Mouse (Mus musculus) midbrain, embryonic 12.5 days (tissue): ENCODE measurements around the gene Rhob. TPM values are rescaled to one million over a fixed set of nuclear protein-coding genes. Genes with fewer than 3 reads are reported as not detected.
A peak's percentile ranks its signal among the peaks of the same experiment; 100 is the strongest.

Experiments
- ATAC-seq: fragments of 200-750 bp; cut with Nextera tagmentation; 2 replicates; pipeline ENCODE4 v1.8.0; 2017; ENCODE audit warnings: low read depth, moderate TSS enrichment, moderate library complexity; ENCODE audit not compliant: low FRiP score
- H3K27ac ChIP-seq: fragments of 300-500 bp; sonication (generic); replicated peaks from 2 replicates; pipeline ENCODE4 v1.5.1; 2016; ENCODE audit warnings: mild to moderate bottlenecking
- H3K27me3 ChIP-seq: fragments of 300-500 bp; sonication (generic); 2 replicates; pipeline ENCODE4 v1.6.1; 2016; ENCODE audit warnings: mild to moderate bottlenecking
- H3K36me3 ChIP-seq: fragments of 300-500 bp; sonication (generic); 2 replicates; pipeline ENCODE4 v1.6.1; 2016
- H3K4me1 ChIP-seq: fragments of 300-500 bp; sonication (generic); 2 replicates; pipeline ENCODE4 v1.6.1; 2016
- H3K4me2 ChIP-seq: fragments of 300-500 bp; sonication (generic); replicated peaks from 2 replicates; pipeline ENCODE4 v1.6.1; 2016; ENCODE audit warnings: mild to moderate bottlenecking, moderate library complexity
- H3K4me3 ChIP-seq: fragments of 300-500 bp; sonication (generic); 2 replicates; pipeline ENCODE4 v1.5.1; 2016; ENCODE audit warnings: mild to moderate bottlenecking
- H3K9ac ChIP-seq: fragments of 300-500 bp; sonication (generic); replicated peaks from 2 replicates; pipeline ENCODE4 v1.6.1; 2016; ENCODE audit warnings: mild to moderate bottlenecking, moderate library complexity
- H3K9me3 ChIP-seq: fragments of 300-500 bp; sonication (generic); 2 replicates; pipeline ENCODE4 v1.6.1; 2016; ENCODE audit warnings: mild to moderate bottlenecking
- WGBS: fragments of 180-500 bp; shearing (Covaris S2); methylation state at CpG from one replicate; pipeline ENCODE4 v1.1.7; 2016; 5-methylcytosine and 5-hydroxymethylcytosine counted together
- polyA plus RNA-seq: library from polyadenylated mRNA; unstranded; fragments of >200 nt; fragmentation: Nextera tagmentation; extraction: Ambion mirVana; gene quantifications from 2 replicates; pipeline ENCODE4 v1.2.1, GENCODE M21; 2016

Gene Rhob
- polyA plus RNA-seq, 1 experiment from 2014 or later, result 72.0 TPM

DNA sequence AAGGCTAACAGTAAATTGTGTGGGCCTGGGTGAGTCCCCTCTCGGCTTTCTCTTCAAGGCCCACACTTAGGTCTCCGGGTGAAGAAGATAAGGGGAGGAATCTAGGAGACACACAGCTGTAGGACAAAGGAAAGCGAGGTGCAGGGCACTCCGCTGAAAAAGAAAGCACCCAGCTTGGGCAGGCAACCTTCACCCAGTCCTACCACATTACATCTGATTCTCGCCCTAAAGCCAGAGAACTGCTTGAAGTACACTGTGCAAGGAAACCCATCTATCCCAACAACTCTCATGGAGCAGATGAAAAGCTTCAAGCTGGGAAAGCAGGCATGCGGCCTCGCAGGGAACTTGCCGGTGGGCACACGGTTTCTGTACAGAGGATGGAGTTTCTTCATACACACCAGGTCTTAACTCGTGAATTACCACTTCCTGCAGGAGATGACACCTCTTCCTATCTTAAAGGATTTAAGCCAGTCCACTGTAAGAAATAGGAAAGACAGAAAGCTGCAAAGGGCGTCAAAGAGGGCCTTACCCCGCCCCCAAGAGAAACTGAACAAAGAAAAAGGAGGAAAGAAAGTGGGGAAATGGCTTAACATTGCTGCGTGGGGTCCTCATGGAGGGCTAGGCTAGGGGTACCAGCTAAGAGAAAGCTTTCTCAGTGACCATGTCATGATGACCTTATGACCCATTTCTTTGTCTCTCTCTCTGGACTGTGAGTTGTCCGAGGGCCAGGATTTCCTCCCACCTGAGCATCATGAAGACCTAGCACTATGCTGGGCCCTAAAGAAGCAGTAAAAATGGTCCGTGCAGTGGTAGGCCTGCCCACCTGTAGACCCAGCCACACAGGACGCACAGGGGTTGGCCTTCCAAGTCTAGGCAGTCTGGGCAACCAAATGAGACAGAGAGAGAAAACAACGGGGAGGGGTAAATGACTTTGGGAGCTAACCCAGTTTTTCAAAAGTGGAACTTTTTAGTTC is 1.1 kb upstream of the Rhob start:
- no peak for ATAC-seq
- Histone ChIP-seq H3K27ac (peak overlapping the region; percentile 100), H3K36me3 (no peaks in the 10 kb centered on the region), H3K4me3 (peak overlapping the region; percentile 87), H3K9ac (peak overlapping the region; percentile 98), H3K4me1 (peaks cover 37% of the 10 kb centered on the region), H3K27me3 (no peaks in the 10 kb centered on the region), H3K9me3 (no peaks in the 10 kb centered on the region), H3K4me2 (peak overlapping the region; percentile 74)
- 50% methylated on average over 17 of the region's 17 CpGs for WGBS

DNA sequence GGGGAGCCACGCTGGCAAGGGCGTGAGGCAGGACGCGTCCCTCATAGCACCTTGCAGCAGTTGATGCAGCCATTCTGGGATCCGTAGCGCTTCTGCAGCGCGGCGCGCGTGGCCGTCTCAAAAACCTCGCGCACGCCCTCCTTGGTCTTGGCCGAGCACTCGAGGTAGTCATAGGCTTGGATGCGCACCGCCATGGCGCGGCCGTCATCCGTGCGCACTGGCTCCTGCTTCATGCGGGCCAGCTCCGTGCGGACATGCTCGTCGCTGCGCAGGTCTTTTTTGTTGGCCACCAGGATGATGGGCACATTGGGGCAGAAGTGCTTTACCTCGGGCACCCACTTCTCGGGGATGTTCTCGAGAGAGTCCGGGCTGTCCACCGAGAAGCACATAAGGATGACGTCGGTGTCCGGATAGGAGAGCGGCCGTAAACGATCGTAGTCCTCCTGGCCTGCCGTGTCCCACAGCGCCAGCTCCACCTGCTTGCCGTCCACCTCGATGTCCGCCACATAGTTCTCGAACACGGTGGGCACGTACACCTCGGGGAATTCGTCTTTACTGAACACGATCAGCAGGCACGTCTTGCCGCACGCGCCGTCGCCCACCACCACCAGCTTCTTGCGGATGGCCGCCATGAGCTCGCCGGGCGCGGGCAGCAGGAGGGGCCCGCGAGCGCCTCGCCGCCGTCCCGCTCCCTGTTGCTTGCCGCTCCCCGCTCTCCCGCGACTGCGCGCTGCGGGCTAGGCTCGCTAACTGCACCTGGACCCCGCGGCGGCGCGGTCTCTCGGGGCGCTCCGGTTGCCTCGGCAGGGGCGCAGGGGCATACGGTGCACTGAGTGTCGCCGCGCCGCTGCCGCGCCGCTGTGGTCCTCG is 573 bp downstream of the Rhob start:
- H3K4me3 ChIP-seq, result peak overlapping the region; percentile 87
- peak overlapping the region; percentile 98 for H3K9ac ChIP-seq
- no peaks in the 10 kb centered on the region for H3K27me3 ChIP-seq
- peak overlapping the region; percentile 74 for H3K4me2 ChIP-seq
- no peaks in the 10 kb centered on the region for H3K9me3 ChIP-seq
- peak overlapping the region; percentile 100 for H3K27ac ChIP-seq
- H3K4me1 ChIP-seq, result peaks cover 39% of the 10 kb centered on the region
- peak; percentile 72 for ATAC-seq
- under 1% methylated on average over 99 of the region's 99 CpGs for WGBS
- no peaks in the 10 kb centered on the region for H3K36me3 ChIP-seq

DNA sequence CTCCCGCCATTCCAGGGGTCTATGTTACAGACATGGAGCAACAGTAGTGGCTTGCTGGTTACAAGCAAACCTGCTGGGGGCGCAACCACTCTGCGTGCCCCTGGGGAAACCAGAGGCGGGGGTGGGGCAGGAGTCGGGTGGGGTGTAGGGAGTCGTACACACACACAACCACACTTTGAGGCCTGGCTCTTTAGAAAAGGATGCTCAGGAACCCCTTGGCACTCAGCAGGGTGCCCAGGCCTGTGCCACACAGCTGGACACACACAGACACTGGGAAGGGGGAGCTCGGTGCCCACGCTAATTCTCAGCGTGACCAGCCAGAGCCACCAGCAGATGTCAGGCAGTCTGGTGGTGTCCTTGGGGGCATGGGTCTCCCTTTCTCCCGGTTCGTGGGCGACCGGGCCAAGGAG is 1.2 kb downstream of the Rhob start:
- Histone ChIP-seq H3K4me1 (peaks cover 39% of the 10 kb centered on the region), H3K27ac (peak overlapping the region; percentile 100), H3K4me3 (peak overlapping the region; percentile 87), H3K4me2 (peak overlapping the region; percentile 74), H3K27me3 (no peaks in the 10 kb centered on the region), H3K36me3 (no peaks in the 10 kb centered on the region), H3K9me3 (no peaks in the 10 kb centered on the region), H3K9ac (peak overlapping the region; percentile 98)
- under 1% methylated on average over 13 of the region's 13 CpGs for WGBS
- peak; percentile 8 for ATAC-seq

DNA sequence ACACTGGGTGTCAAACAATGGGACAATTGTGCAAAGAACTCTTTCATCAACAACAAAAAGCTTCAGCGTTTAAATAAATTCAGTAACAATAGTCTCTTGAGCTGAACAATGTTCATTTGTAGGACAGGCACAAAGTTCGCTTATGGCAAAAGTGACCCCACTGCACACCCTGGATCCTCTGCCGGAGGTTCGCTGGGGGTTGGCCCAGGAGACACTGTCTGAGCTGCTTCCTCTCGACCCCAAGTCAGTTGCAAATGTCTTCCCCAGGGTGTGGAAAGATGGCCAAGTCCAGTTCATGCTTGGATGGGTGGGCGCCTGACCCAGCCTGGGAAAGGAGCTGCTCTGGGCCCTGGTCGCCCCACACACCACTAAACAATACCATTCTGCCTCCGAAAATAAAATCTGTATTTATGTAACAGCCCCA is 1.6 kb downstream of the Rhob start:
- Histone ChIP-seq H3K4me1 (peaks cover 39% of the 10 kb centered on the region), H3K4me2 (peak overlapping the region; percentile 74), H3K27ac (peak overlapping the region; percentile 100), H3K9me3 (no peaks in the 10 kb centered on the region), H3K9ac (peak overlapping the region; percentile 98), H3K27me3 (no peaks in the 10 kb centered on the region), H3K4me3 (peak overlapping the region; percentile 87), H3K36me3 (no peaks in the 10 kb centered on the region)
- 5% methylated on average over 8 of the region's 8 CpGs for WGBS
- no peak for ATAC-seq

DNA sequence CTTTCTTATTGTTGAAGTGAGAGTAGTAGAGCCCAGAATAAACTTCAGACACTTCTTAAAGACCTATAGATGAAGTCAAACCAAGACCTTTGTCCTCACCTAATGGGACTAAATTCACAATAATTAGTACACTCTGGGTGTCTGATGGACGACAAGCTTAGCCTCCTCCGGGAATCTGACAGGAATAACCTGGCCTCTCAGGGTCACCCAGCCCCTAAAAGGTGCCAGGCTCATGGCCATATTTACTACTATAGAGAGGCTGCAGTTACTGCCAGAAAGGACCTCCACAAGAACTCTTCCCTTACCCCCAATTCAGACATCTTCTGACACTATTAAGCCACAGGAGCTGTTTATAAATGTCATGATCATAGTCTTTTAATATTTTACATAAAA is 2.5 kb downstream of the Rhob start:
- Histone ChIP-seq H3K27me3 (no peaks in the 10 kb centered on the region), H3K4me1 (peaks cover 39% of the 10 kb centered on the region), H3K4me3 (peak overlapping the region; percentile 87), H3K27ac (no peak overlapping the region), H3K9me3 (no peaks in the 10 kb centered on the region), H3K4me2 (peak overlapping the region; percentile 74), H3K36me3 (no peaks in the 10 kb centered on the region), H3K9ac (no peak overlapping the region)
- ATAC-seq, result no peak
- 23% methylated on average over 2 of the region's 2 CpGs for WGBS

DNA sequence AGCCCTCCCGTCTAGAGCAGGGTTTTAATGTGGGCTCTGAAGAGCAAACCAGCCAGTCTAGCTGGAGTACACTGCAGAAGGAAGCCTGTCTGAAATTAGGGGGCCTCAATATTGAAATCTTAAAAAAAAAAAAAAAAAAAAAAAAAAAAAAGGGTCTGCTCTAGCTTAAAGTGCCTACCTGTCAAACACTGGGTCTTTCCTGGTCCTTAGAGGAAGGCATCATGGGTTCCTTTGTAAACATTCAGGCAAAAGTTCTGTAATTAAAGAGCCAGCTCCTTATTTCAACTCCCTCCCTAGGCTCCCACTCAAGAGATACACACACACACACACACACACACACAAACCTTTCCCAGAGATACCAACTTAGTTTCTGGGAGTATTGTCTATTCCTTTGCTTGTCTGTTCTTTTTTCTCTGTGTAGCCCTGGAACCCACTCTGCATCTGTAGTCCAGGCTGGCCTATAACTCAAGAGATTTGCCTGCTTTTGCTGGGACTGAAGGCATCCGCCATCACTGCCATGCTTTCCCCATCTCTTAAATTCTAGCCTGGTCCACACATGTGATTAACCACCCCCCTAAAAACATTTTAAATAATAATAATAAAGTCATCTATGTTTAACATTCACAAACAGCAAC is 3.0 kb downstream of the Rhob start:
- H3K27ac ChIP-seq, result peak overlapping the region; percentile 35; the same call in 1 of the 2 replicates
- no peak overlapping the region for H3K9ac ChIP-seq
- peak overlapping the region; percentile 87 for H3K4me3 ChIP-seq
- no peaks in the 10 kb centered on the region for H3K27me3 ChIP-seq
- 32% methylated on average over 2 of the region's 2 CpGs for WGBS
- H3K4me1 ChIP-seq, result peaks cover 39% of the 10 kb centered on the region
- H3K36me3 ChIP-seq, result no peaks in the 10 kb centered on the region
- no peaks in the 10 kb centered on the region for H3K9me3 ChIP-seq
- peak overlapping the region; percentile 74 for H3K4me2 ChIP-seq
- no peak for ATAC-seq

DNA sequence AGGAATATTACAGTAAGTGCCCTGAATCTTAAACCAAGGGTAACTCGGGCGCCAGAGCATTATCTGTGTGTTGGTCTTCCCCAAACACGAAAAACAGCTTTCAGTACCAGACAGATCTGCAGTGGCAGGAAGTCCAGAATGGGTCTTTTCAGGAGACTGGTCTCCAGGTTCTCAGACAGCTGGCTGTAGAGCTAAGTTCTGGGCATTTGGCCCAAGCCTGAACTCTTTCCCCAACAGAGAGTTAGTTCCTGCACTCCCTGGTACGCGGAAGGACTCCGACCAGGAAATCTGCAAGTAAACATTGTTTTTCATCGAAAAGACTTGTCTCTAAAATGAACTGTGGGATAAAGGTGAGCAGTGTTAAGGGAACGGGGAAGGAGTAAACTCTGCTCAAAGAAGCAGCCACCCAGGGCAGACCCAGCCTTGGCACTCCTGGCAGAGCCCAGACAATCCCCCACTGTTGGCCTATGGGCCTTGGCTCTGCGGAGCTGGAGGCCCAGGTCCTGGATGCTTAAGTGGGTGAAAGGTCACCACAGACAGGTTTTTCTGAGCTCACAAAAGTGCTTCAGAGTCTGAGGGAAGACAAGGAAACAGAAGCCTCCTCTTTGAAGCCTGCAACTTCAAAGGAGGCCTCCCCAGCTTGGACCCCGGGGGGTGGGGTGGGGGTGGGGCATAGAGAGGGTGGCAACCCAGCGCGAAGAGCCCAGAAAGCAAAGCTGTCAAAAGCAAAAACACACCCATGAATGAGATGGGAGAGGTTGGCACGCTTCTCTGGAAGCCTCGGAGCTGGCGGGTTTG is 3.7 kb downstream of the Rhob start:
- no peaks in the 10 kb centered on the region for H3K36me3 ChIP-seq
- peak overlapping the region; percentile 74; the same call in 1 of the 2 replicates for H3K4me2 ChIP-seq
- no peak for ATAC-seq
- 34% methylated on average over 15 of the region's 15 CpGs for WGBS
- 0 out of 2 replicates have a peak overlapping the region, but pooled peaks have one; percentile 17 for H3K9ac ChIP-seq
- H3K4me3 ChIP-seq, result no peak overlapping the region
- H3K4me1 ChIP-seq, result peaks cover 37% of the 10 kb centered on the region
- peak overlapping the region; percentile 35; the same call in 1 of the 2 replicates for H3K27ac ChIP-seq
- no peaks in the 10 kb centered on the region for H3K9me3 ChIP-seq
- H3K27me3 ChIP-seq, result no peaks in the 10 kb centered on the region

DNA sequence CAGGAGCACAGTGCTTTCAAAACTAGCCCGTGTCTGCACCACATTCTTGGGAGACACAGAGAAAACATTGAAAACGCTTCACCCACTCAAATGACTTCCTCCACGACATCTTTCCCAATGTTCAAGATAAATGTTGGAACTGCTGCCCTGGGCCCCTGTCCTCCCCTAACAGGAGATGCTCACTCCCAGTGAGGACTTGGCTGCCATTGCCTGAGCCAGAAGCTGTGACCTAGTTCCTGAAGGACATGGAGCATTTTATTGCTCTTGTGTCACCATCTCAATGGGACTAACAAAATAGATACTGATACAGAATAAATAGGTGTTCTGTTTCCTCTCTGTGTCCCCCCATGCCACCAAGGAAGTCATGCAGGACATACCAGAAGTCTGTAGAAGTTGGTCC is 5.1 kb downstream of the Rhob start:
- H3K9me3 ChIP-seq, result no peaks in the 10 kb centered on the region
- no peaks in the 10 kb centered on the region for H3K27me3 ChIP-seq
- H3K4me1 ChIP-seq, result peaks cover 29% of the 10 kb centered on the region
- 91% methylated on average over 3 of the region's 3 CpGs for WGBS
- no peak overlapping the region for H3K9ac ChIP-seq
- no peak overlapping the region for H3K4me2 ChIP-seq
- H3K27ac ChIP-seq, result no peak overlapping the region
- no peak for ATAC-seq
- H3K36me3 ChIP-seq, result no peaks in the 10 kb centered on the region
- no peak overlapping the region for H3K4me3 ChIP-seq

DNA sequence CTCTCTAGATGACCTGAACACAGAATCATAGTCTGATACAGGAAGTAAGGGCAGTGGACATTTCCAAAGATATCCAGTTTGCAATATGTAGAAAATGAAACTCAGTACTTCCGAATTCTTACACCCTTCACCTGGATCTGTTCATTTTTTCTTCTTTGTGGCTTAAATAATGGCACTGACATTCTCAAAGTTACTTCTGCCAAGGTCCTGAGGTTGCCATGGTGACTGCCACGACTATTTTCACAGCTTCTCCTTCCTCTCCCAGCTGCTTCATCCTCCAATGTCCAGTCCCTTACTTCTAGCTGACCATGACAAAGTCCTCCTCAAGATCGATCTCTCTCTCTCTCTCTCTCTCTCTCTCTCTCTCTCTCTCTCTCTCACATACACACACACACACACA is 6.4 kb downstream of the Rhob start:
- no peak overlapping the region for H3K27ac ChIP-seq

DNA sequence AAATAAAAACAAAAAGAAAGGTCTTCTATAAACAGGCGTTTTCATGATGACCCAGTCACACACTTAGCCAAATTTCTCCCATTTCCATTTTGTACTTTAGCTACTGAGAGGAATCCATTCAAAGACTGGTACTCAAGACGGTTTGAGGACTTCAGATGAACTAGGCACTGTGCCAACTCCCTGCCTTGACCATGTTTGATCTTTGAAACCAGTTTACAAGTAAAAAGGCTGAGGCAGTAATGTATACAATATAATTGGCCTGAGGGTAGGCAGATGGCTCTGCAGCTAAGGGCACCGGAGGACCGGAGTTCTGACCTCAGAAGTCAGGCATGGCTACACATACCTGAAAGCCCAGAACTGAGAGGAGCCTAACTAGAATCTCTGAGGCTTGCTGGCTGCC is 10.7 kb downstream of the Rhob start:
- Histone ChIP-seq H3K4me1 (peaks cover 7% of the 10 kb centered on the region; the same call in 1 of the 2 replicates), H3K4me2 (no peak overlapping the region), H3K4me3 (no peak overlapping the region), H3K9me3 (no peaks in the 10 kb centered on the region), H3K27ac (no peak overlapping the region), H3K9ac (no peak overlapping the region), H3K36me3 (no peaks in the 10 kb centered on the region), H3K27me3 (no peaks in the 10 kb centered on the region)
- WGBS, result 60% methylated on average over 4 of the region's 4 CpGs
- ATAC-seq, result no peak

More for the DNA sequence above, 6.4 kb downstream of the Rhob start:
- Histone ChIP-seq H3K9me3 (no peaks in the 10 kb centered on the region), H3K4me1 (peaks cover 31% of the 10 kb centered on the region), H3K36me3 (no peaks in the 10 kb centered on the region), H3K4me2 (no peak overlapping the region), H3K27me3 (no peaks in the 10 kb centered on the region), H3K9ac (no peak overlapping the region), H3K4me3 (no peak overlapping the region)
- WGBS, result 56% methylated on average over 3 of the region's 3 CpGs
- no peak for ATAC-seq

DNA sequence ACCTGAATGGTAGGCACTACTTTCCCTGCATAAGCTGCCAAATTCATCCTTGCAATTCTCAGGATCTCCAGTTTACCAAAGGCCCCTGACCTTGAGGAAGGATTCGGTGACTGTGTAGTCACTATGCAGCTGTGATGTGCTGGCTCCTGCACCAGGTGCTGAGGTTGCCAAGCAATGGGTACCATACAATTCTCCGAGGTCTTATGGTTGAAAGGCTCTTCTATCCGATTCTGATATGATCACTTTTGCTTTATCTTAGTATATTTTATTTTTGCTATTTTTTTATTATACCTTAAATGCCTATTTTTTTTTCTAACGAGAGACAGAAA is 11.2 kb downstream of the Rhob start:
- no peak for ATAC-seq
- Histone ChIP-seq H3K4me1 (peaks cover 7% of the 10 kb centered on the region; the same call in 1 of the 2 replicates), H3K9ac (no peak overlapping the region), H3K27me3 (no peaks in the 10 kb centered on the region), H3K4me2 (no peak overlapping the region), H3K4me3 (no peak overlapping the region), H3K27ac (no peak overlapping the region), H3K36me3 (no peaks in the 10 kb centered on the region), H3K9me3 (no peaks in the 10 kb centered on the region)
- 92% methylated on average over 4 of the region's 4 CpGs for WGBS
